Mouse (Mus musculus) MEL (cell line): ENCODE results near the gene Gtpbp4. TPM values are rescaled to one million over a fixed set of nuclear protein-coding genes. Genes with fewer than 3 reads are reported as not detected.

Experiments
- DNase-seq: peaks from one replicate; pipeline ENCODE4 v3.0.0; 2011; ENCODE audit warnings: low read depth, low spot score
- H3K27ac ChIP-seq: 2 replicates; pipeline ENCODE4 v1.5.1; 2012; ENCODE audit warnings: low read depth, mild to moderate bottlenecking, control low read depth, low read length, moderate library complexity; ENCODE audit not compliant: control insufficient read depth
- H3K27me3 ChIP-seq, 2 experiments: fragments of 150-350 bp in 1 of 2; sonication (generic) in 1 of 2; 2 replicates each; pipeline ENCODE4 v1.6.1; 2012; ENCODE audit warnings: low read length in 2 of 2, mild to moderate bottlenecking in 2 of 2, improper control_type of control experiment in 1 of 2, moderate library complexity in 1 of 2; ENCODE audit not compliant: insufficient read depth in 2 of 2, control insufficient read depth in 1 of 2
- H3K36me3 ChIP-seq, 2 experiments: 2 replicates each; pipeline ENCODE4 v1.6.1; 2012 to 2014; ENCODE audit warnings: low read length in 2 of 2, improper control_type of control experiment in 1 of 2, inconsistent platforms in 1 of 2, mild to moderate bottlenecking in 1 of 2; ENCODE audit not compliant: insufficient read depth in 2 of 2, control insufficient read depth in 1 of 2
- H3K4me1 ChIP-seq, 2 experiments: fragments of 150-350 bp in 1 of 2; sonication (generic) in 1 of 2; 2 replicates each; pipeline ENCODE4 v1.6.1; 2012; ENCODE audit warnings: low read length in 2 of 2, improper control_type of control experiment in 1 of 2, mild to moderate bottlenecking in 1 of 2; ENCODE audit not compliant: insufficient read depth in 2 of 2, control insufficient read depth in 1 of 2
- H3K4me3 ChIP-seq, 2 experiments: fragments of 150-350 bp in 1 of 2; sonication (generic) in 1 of 2; 2 replicates each; pipeline ENCODE4 v1.5.1; 2012; ENCODE audit warnings: low read depth in 2 of 2, low read length in 2 of 2, mild to moderate bottlenecking in 2 of 2, moderate library complexity in 2 of 2, control low read depth in 1 of 2, improper control_type of control experiment in 1 of 2; ENCODE audit not compliant: control insufficient read depth in 1 of 2, insufficient read depth in 1 of 2
- H3K79me2 ChIP-seq: 2 replicates; pipeline ENCODE4 v1.6.1; 2012; ENCODE audit warnings: mild to moderate bottlenecking, low read length, moderate library complexity; ENCODE audit not compliant: control insufficient read depth, poor library complexity, insufficient read depth
- H3K9ac ChIP-seq: 2 replicates; pipeline ENCODE4 v1.6.1; 2012; ENCODE audit warnings: low read depth, mild to moderate bottlenecking, control low read depth, low read length, moderate library complexity; ENCODE audit not compliant: control insufficient read depth, poor library complexity, severe bottlenecking
- H3K9me3 ChIP-seq: fragments of 150-350 bp; sonication (generic); replicated peaks from 2 replicates; pipeline ENCODE4 v1.6.1; 2012; ENCODE audit warnings: mild to moderate bottlenecking, low read length, improper control_type of control experiment, moderate library complexity; ENCODE audit not compliant: insufficient read depth
- BHLHE40 ChIP-seq: IDR thresholded peaks from 2 replicates; pipeline ENCODE4 v1.6.1; 2012; ENCODE audit warnings: low read depth, mild to moderate bottlenecking, inconsistent platforms, low read length, improper control_type of control experiment, borderline replicate concordance
- CHD1 ChIP-seq: IDR thresholded peaks from 2 replicates; pipeline ENCODE4 v1.6.1; 2012; ENCODE audit warnings: low read depth, mild to moderate bottlenecking, inconsistent platforms, low read length, improper control_type of control experiment
- CHD2 ChIP-seq: IDR thresholded peaks from 2 replicates; pipeline ENCODE4 v1.6.1; 2011; ENCODE audit warnings: low read length, improper control_type of control experiment
- CTCF ChIP-seq, 3 experiments: IDR thresholded peaks in 2 of 3; conservative IDR thresholded peaks in 1 of 3; 2 replicates each; pipeline ENCODE4 v1.5.1; 2011 to 2012; ENCODE audit warnings: low read length in 3 of 3, low read depth in 2 of 3, mild to moderate bottlenecking in 2 of 3, improper control_type of control experiment in 1 of 3, inconsistent platforms in 1 of 3, mixed read lengths in 1 of 3, moderate library complexity in 1 of 3; ENCODE audit not compliant: control insufficient read depth in 1 of 3, insufficient read depth in 1 of 3, poor library complexity in 1 of 3, severe bottlenecking in 1 of 3
- E2F4 ChIP-seq: IDR thresholded peaks from 2 replicates; pipeline ENCODE4 v1.6.1; 2011; ENCODE audit warnings: low read depth, low read length, improper control_type of control experiment, borderline replicate concordance
- ELF1 ChIP-seq: IDR thresholded peaks from 2 replicates; pipeline ENCODE4 v1.6.1; 2014; ENCODE audit warnings: low read depth, mild to moderate bottlenecking, inconsistent platforms, low read length, improper control_type of control experiment, moderate library complexity
- EP300 ChIP-seq, 2 experiments: IDR thresholded peaks; 2 replicates each; pipeline ENCODE4 v1.6.1; 2011; ENCODE audit warnings: improper control_type of control experiment in 2 of 2, low read length in 2 of 2, low read depth in 1 of 2, mild to moderate bottlenecking in 1 of 2
- ETS1 ChIP-seq: IDR thresholded peaks from 2 replicates; pipeline ENCODE4 v1.6.1; 2012; ENCODE audit warnings: low read depth, mild to moderate bottlenecking, inconsistent platforms, low read length, improper control_type of control experiment, moderate library complexity
- GABPA ChIP-seq: IDR thresholded peaks from 2 replicates; pipeline ENCODE4 v1.6.1; 2012; ENCODE audit warnings: low read depth, mild to moderate bottlenecking, inconsistent platforms, low read length, improper control_type of control experiment, moderate library complexity
- GATA1 ChIP-seq: IDR thresholded peaks from 2 replicates; pipeline ENCODE4 v1.6.1; 2011; ENCODE audit warnings: low read depth, low read length, improper control_type of control experiment
- HCFC1 ChIP-seq: IDR thresholded peaks from 2 replicates; pipeline ENCODE4 v1.6.1; 2012; ENCODE audit warnings: low read depth, mild to moderate bottlenecking, inconsistent platforms, low read length, improper control_type of control experiment, moderate library complexity
- JUND ChIP-seq: IDR thresholded peaks from 2 replicates; pipeline ENCODE4 v1.6.1; 2011; ENCODE audit warnings: low read depth, mild to moderate bottlenecking, improper control_type of control experiment, low read length
- KAT2A ChIP-seq: conservative IDR thresholded peaks from 2 replicates; pipeline ENCODE4 v1.6.1; 2012; ENCODE audit warnings: low read depth, low read length, improper control_type of control experiment, inconsistent platforms
- MAFK ChIP-seq: IDR thresholded peaks from 2 replicates; pipeline ENCODE4 v1.6.1; 2011; ENCODE audit warnings: low read depth, mild to moderate bottlenecking, low read length, improper control_type of control experiment, borderline replicate concordance
- MAX ChIP-seq: IDR thresholded peaks from 2 replicates; pipeline ENCODE4 v1.6.1; 2011; ENCODE audit warnings: low read length, improper control_type of control experiment
- MAZ ChIP-seq: IDR thresholded peaks from 2 replicates; pipeline ENCODE4 v1.6.1; 2012; ENCODE audit warnings: low read depth, mild to moderate bottlenecking, inconsistent platforms, low read length, improper control_type of control experiment
- MEF2A ChIP-seq: IDR thresholded peaks from 2 replicates; pipeline ENCODE4 v1.6.1; 2014; ENCODE audit warnings: low read depth, mild to moderate bottlenecking, inconsistent platforms, low read length, improper control_type of control experiment; ENCODE audit not compliant: poor library complexity, insufficient replicate concordance, severe bottlenecking; ENCODE audit errors: extremely low read depth
- MXI1 ChIP-seq: IDR thresholded peaks from 2 replicates; pipeline ENCODE4 v1.6.1; 2011; ENCODE audit warnings: mild to moderate bottlenecking, low read depth, low read length, improper control_type of control experiment
- MYB ChIP-seq: IDR thresholded peaks from 2 replicates; pipeline ENCODE4 v1.6.1; 2011; ENCODE audit warnings: mild to moderate bottlenecking, low read depth, low read length, improper control_type of control experiment
- MYC ChIP-seq: IDR thresholded peaks from 2 replicates; pipeline ENCODE4 v1.6.1; 2011; ENCODE audit warnings: low read depth, mild to moderate bottlenecking, low read length, improper control_type of control experiment, moderate library complexity
- NELFE ChIP-seq: IDR thresholded peaks from 2 replicates; pipeline ENCODE4 v1.6.1; 2011; ENCODE audit warnings: low read depth, low read length, improper control_type of control experiment
- NRF1 ChIP-seq: IDR thresholded peaks from 2 replicates; pipeline ENCODE4 v1.6.1; 2014; ENCODE audit warnings: low read depth, mild to moderate bottlenecking, inconsistent platforms, low read length, improper control_type of control experiment, moderate library complexity; ENCODE audit not compliant: poor library complexity, insufficient read depth, severe bottlenecking
- POLR2A ChIP-seq, 2 experiments: IDR thresholded peaks; 2 replicates each; pipeline ENCODE4 v1.6.1; 2011 to 2012; ENCODE audit warnings: low read length in 2 of 2, mild to moderate bottlenecking in 2 of 2, control low read depth in 1 of 2, improper control_type of control experiment in 1 of 2, low read depth in 1 of 2, moderate library complexity in 1 of 2; ENCODE audit not compliant: control insufficient read depth in 1 of 2, insufficient read depth in 1 of 2, poor library complexity in 1 of 2
- POLR2AphosphoS2 ChIP-seq: IDR thresholded peaks from 2 replicates; pipeline ENCODE4 v1.6.1; 2011; ENCODE audit warnings: low read length, improper control_type of control experiment
- POLR2AphosphoS5 ChIP-seq: IDR thresholded peaks from 2 replicates; pipeline ENCODE4 v1.6.1; 2012; ENCODE audit warnings: low read depth, borderline replicate concordance, mild to moderate bottlenecking, inconsistent platforms, low read length, moderate library complexity, mixed read lengths
- RAD21 ChIP-seq: IDR thresholded peaks from 2 replicates; pipeline ENCODE4 v1.6.1; 2011; ENCODE audit warnings: mild to moderate bottlenecking, low read depth, low read length, improper control_type of control experiment
- SIN3A ChIP-seq: IDR thresholded peaks from 2 replicates; pipeline ENCODE4 v1.6.1; 2012; ENCODE audit warnings: low read length, improper control_type of control experiment, inconsistent platforms
- SMC3 ChIP-seq: IDR thresholded peaks from 2 replicates; pipeline ENCODE4 v1.6.1; 2011; ENCODE audit warnings: low read depth, low read length, improper control_type of control experiment
- TBP ChIP-seq: IDR thresholded peaks from 2 replicates; pipeline ENCODE4 v1.8.0; 2011; ENCODE audit warnings: low read depth, low read length, improper control_type of control experiment
- TCF12 ChIP-seq: IDR thresholded peaks from 2 replicates; pipeline ENCODE4 v1.6.1; 2014; ENCODE audit warnings: low read depth, mild to moderate bottlenecking, inconsistent platforms, low read length, improper control_type of control experiment, moderate library complexity
- USF1 ChIP-seq: IDR thresholded peaks from 2 replicates; pipeline ENCODE4 v1.6.1; 2014; ENCODE audit warnings: low read depth, mild to moderate bottlenecking, inconsistent platforms, low read length, improper control_type of control experiment, moderate library complexity
- USF2 ChIP-seq, 2 experiments: IDR thresholded peaks; 2 replicates each; pipeline ENCODE4 v1.6.1; 2011 to 2012; ENCODE audit warnings: improper control_type of control experiment in 2 of 2, low read length in 2 of 2, borderline replicate concordance in 1 of 2, inconsistent platforms in 1 of 2, low read depth in 1 of 2, mild to moderate bottlenecking in 1 of 2; ENCODE audit not compliant: insufficient read depth in 1 of 2
- ZC3H11A ChIP-seq: IDR thresholded peaks from 2 replicates; pipeline ENCODE4 v1.6.1; 2012; ENCODE audit warnings: low read depth, mild to moderate bottlenecking, inconsistent platforms, low read length, improper control_type of control experiment
- ZKSCAN1 ChIP-seq: IDR thresholded peaks from 2 replicates; pipeline ENCODE4 v1.6.1; 2012; ENCODE audit warnings: low read depth, mild to moderate bottlenecking, inconsistent platforms, low read length, improper control_type of control experiment, moderate library complexity
- ZMIZ1 ChIP-seq: IDR thresholded peaks from 2 replicates; pipeline ENCODE4 v1.6.1; 2012; ENCODE audit warnings: low read depth, mild to moderate bottlenecking, inconsistent platforms, low read length, improper control_type of control experiment, moderate library complexity
- ZNF384 ChIP-seq: IDR thresholded peaks from 2 replicates; pipeline ENCODE4 v1.6.1; 2012; ENCODE audit warnings: low read depth, mild to moderate bottlenecking, inconsistent platforms, low read length, improper control_type of control experiment
- polyA plus RNA-seq, 2 experiments: library from polyadenylated mRNA; stranded (reverse) in 1 of 2; unstranded in 1 of 2; fragments of >175 nt in 1 of 2; fragments of >200 nt in 1 of 2; gene quantifications; 2 replicates each; pipeline versions ENCODE4 v1.2.1 to v1.2.4; 2012; ENCODE audit warnings: low replicate concordance in 2 of 2, low read depth in 1 of 2; ENCODE audit not compliant: insufficient read length in 2 of 2, insufficient read depth in 1 of 2, missing spikeins in 1 of 2
- total RNA-seq: library from RNA; depleted of rRNA; stranded (reverse); fragments of 300-350 nt; gene quantifications from 2 replicates; pipeline ENCODE4 v1.2.3, GENCODE M21; 2012

The Gtpbp4 gene
- total and polyA plus RNA-seq, 3 experiments = 121 to 172 (median 154) TPM

DNA sequence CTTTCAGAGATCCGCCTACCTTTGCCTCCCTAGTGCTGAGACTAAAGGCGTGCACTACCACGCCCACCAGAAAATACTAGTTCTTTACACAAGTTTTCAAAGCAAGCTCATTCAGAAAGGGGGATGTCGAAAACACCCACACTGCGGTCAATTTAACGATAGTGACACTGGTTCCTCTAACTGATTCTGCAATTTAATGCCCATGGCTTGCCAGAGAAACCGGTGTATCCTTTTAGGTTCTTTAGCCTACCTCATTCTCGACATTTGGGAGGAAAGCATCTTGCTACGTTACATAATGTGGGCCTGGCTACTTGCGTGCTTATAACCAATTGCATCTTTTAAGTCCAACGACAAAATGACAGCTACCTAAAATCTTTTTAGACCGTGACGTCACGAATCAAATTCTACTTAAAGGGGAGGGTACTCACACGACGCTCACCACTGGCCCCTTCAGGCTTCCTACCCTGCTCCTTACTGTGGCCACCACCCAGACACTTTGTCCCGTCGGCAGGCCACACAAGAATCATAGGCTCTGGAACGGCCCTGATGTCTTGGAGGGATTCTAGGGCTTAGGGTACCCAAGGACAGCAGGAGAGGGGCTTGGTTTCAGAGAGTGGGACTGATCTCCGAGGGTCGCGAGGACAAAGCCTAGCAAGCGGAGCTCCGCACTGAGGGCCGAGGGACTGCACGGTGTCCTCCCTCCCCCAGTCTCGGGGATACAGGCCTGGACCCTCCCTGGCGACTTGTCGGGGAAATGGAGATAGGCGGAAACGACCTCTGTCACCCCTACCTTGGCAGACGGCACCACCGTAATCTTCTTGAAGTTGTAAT, 509 bp downstream of the Gtpbp4 start:
- Histone ChIP-seq H3K9ac (peak overlapping the region; percentile 87), H3K4me3 (peak overlapping the region; percentile 73 to 83), H3K36me3 (peaks cover 22 to 34% of the 10 kb centered on the region in 2 experiments), H3K27ac (peak overlapping the region; percentile 63), H3K79me2 (peaks cover 44% of the 10 kb centered on the region), H3K9me3 (no peaks in the 10 kb centered on the region), H3K27me3 (no peaks in the 10 kb centered on the region), H3K4me1 (peaks cover 13% of the 10 kb centered on the region in 2 experiments)
- peak; percentile 74 for DNase-seq
- TF ChIP-seq MEF2A = no peak
- no peak for TF ChIP-seq MYB
- TF ChIP-seq ZMIZ1 = no peak
- no peak for TF ChIP-seq CHD2
- TF ChIP-seq ETS1 = no peak
- TF ChIP-seq CHD1 = peak; percentile 91
- no peak for TF ChIP-seq ZC3H11A
- TF ChIP-seq GABPA = no peak
- TF ChIP-seq MAX = no peak
- TF ChIP-seq CTCF (IDR thresholded peaks at IDR 0.05 in 2 of 3, conservative IDR thresholded peaks at IDR 0.05 in 1 of 3; ENCODE audit: control insufficient read depth in 1 of 3, insufficient read depth in 1 of 3, low read depth in 2 of 3, low read length in 3 of 3, poor library complexity in 1 of 3, severe bottlenecking in 1 of 3) = no peak
- no peak for TF ChIP-seq POLR2AphosphoS5
- TF ChIP-seq MXI1 = peak; percentile 88
- peak in 1 of 2 experiments; percentile 35; a peak in 2 of 4 replicates for TF ChIP-seq POLR2A (IDR thresholded peaks at IDR 0.05; ENCODE audit: control insufficient read depth in 1 of 2, insufficient read depth in 1 of 2, low read depth in 1 of 2, low read length in 2 of 2, poor library complexity in 1 of 2)
- TF ChIP-seq NRF1 = no peak
- no peak for TF ChIP-seq ZNF384
- TF ChIP-seq SIN3A = peak; percentile 86
- TF ChIP-seq NELFE = no peak
- no peak for TF ChIP-seq USF1
- no peak for TF ChIP-seq KAT2A
- TF ChIP-seq HCFC1 = no peak
- no peak for TF ChIP-seq MAZ
- peak in 1 of 2 experiments; percentile 49; a peak in 1 of 4 replicates for TF ChIP-seq EP300 (IDR thresholded peaks at IDR 0.05; ENCODE audit: low read depth in 1 of 2, low read length in 2 of 2)
- TF ChIP-seq POLR2AphosphoS2 = 0 out of 2 replicates have a peak, but pooled peaks have one; percentile 8
- TF ChIP-seq SMC3 = no peak
- TF ChIP-seq JUND = no peak
- TF ChIP-seq USF2 (IDR thresholded peaks at IDR 0.05; ENCODE audit: borderline replicate concordance in 1 of 2, insufficient read depth in 1 of 2, low read depth in 1 of 2, low read length in 2 of 2) = no peak
- TF ChIP-seq GATA1 = no peak
- no peak for TF ChIP-seq ZKSCAN1
- no peak for TF ChIP-seq RAD21
- no peak for TF ChIP-seq MYC
- TF ChIP-seq E2F4 = 0 out of 2 replicates have a peak, but pooled peaks have one; percentile 51
- 0 out of 2 replicates have a peak, but pooled peaks have one; percentile 25 for TF ChIP-seq TBP
- TF ChIP-seq MAFK = no peak
- TF ChIP-seq ELF1 = no peak
- no peak for TF ChIP-seq TCF12
- TF ChIP-seq BHLHE40 = no peak
